Mouse (Mus musculus): ENCODE measurements around the gene Mms19. TPM values are rescaled to one million over a fixed set of nuclear protein-coding genes. Genes with fewer than 3 reads are reported as not detected.
"Not testable (repeated sequence)": the region's sequence is repeated elsewhere in the genome, so short reads cannot be mapped to it uniquely, and the experiment has no call there.

Mms19 gene
- polyA plus RNA-seq, 1 experiment from 2014 or later: 27.0 TPM

GRCm38 (mm10) chr19:41933179-41934086 lies 47.5 kb downstream of the Mms19 start, which contains the start of the genes Exosc1 and Zdhhc16:
Gene Exosc1, minus strand, starts transcription at chr19:41933423.
Gene Zdhhc16, plus strand, starts transcription at chr19:41933480.
- Histone ChIP-seq H3K4me3 (ENCODE audit: low read depth, low read length) (peak within 1 kb of the TSS; percentile 53), H3K36me3 (ENCODE audit: control insufficient read depth, insufficient read depth, low read length) (peaks cover 7% of the 10 kb centered on the region; the same call in 1 of the 2 replicates), H3K4me2 (ENCODE audit: low read length) (peak within 1 kb of the TSS; percentile 82), H3K27me3 (ENCODE audit: control insufficient read depth, insufficient read depth, low read depth, low read length) (no peaks in the 10 kb centered on the region), H3K9ac (ENCODE audit: low read depth, low read length) (peak within 1 kb of the TSS; percentile 71), H3K4me1 (ENCODE audit: control insufficient read depth, insufficient read depth, low read length) (peaks cover 20% of the 10 kb centered on the region), H3K9me3 (replicated peaks; ENCODE audit: control insufficient read depth, low read length, poor library complexity, severe bottlenecking) (no peaks in the 10 kb centered on the region), H3K27ac (ENCODE audit: low read length) (peak within 1 kb of the TSS; percentile 70)
- ATAC-seq: peak; percentile 100
- under 1% methylated on average over 47 of the region's 47 CpGs for WGBS

DNA sequence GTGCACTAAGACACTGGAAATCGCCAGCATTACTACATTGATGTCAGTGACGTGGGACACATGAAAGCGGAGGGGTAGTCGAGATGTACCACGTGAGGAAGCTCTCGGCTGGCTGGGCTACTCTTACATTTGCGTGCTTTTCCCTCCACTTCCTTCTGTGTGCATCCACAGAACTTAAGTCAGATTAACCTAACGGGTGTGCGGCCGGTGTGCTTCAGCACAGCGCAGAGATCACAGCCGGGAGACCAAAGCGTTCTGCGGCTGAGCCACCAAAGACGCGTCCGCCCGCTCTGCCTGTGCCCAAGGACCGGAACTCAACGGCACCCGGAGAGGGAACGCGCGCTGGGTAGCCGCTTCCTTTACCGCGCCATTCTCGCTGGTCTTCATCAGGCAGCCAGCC lies 48.3 kb downstream of the Mms19 start:
- WGBS: under 1% methylated on average over 28 of the region's 28 CpGs
- no peaks in the 10 kb centered on the region for H3K27me3 ChIP-seq (ENCODE audit: control insufficient read depth, insufficient read depth, low read depth, low read length)

GRCm38 (mm10) chr19:41920412-41921067 lies 60.4 kb downstream of the Mms19 start:
- Histone ChIP-seq H3K4me2 (ENCODE audit: low read length) (no peak overlapping the region), H3K27ac (ENCODE audit: low read length) (no peak overlapping the region), H3K4me1 (ENCODE audit: control insufficient read depth, insufficient read depth, low read length) (no peaks in the 10 kb centered on the region), H3K4me3 (ENCODE audit: low read depth, low read length) (no peak overlapping the region), H3K9me3 (replicated peaks; ENCODE audit: control insufficient read depth, low read length, poor library complexity, severe bottlenecking) (no peaks in the 10 kb centered on the region), H3K9ac (ENCODE audit: low read depth, low read length) (no peak overlapping the region), H3K27me3 (ENCODE audit: control insufficient read depth, insufficient read depth, low read depth, low read length) (no peaks in the 10 kb centered on the region), H3K36me3 (ENCODE audit: control insufficient read depth, insufficient read depth, low read length) (peaks cover 37% of the 10 kb centered on the region)
- WGBS: 82% methylated on average over 5 of the region's 5 CpGs
- ATAC-seq: no peak

More for the DNA sequence above, 48.3 kb downstream of the Mms19 start:
- peak; percentile 40 for ATAC-seq
- Histone ChIP-seq H3K4me3 (ENCODE audit: low read depth, low read length) (peak overlapping the region; percentile 53), H3K9me3 (replicated peaks; ENCODE audit: control insufficient read depth, low read length, poor library complexity, severe bottlenecking) (no peaks in the 10 kb centered on the region), H3K4me2 (ENCODE audit: low read length) (peak overlapping the region; percentile 82), H3K4me1 (ENCODE audit: control insufficient read depth, insufficient read depth, low read length) (peaks cover 20% of the 10 kb centered on the region), H3K9ac (ENCODE audit: low read depth, low read length) (peak overlapping the region; percentile 71), H3K27ac (ENCODE audit: low read length) (peak overlapping the region; percentile 70), H3K36me3 (ENCODE audit: control insufficient read depth, insufficient read depth, low read length) (peaks cover 6% of the 10 kb centered on the region; the same call in 1 of the 2 replicates)

DNA sequence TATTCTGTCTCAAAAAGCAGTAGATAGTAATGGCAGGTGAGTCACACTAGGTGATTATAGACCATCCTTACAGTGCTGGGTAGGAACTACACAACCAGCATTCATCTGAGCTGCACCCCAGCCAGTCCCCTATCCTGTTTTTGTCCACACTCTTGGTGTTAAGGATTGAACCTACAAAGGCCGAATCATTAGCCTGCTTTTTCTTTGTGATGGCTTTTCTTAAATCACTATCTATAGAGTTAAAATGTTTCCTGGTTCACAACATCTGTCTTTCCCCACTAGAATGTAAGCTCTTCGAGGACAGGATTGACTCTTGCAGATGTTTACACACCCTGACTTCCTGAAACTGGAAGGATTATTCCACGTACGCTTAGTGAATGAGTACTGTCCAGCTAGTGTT lies 61.5 kb downstream of the Mms19 start:
- peaks cover 31% of the 10 kb centered on the region for H3K36me3 ChIP-seq (ENCODE audit: control insufficient read depth, insufficient read depth, low read length)

GRCm38 (mm10) chr19:41916853-41917252 lies 64.1 kb downstream of the Mms19 start:
- H3K36me3 ChIP-seq (ENCODE audit: control insufficient read depth, insufficient read depth, low read length): peaks cover 25% of the 10 kb centered on the region
- no peak for ATAC-seq
- no peak overlapping the region for H3K4me3 ChIP-seq (ENCODE audit: low read depth, low read length)
- no peaks in the 10 kb centered on the region for H3K27me3 ChIP-seq (ENCODE audit: control insufficient read depth, insufficient read depth, low read depth, low read length)
- WGBS: 94% methylated on average over 4 of the region's 4 CpGs
- H3K9ac ChIP-seq (ENCODE audit: low read depth, low read length): no peak overlapping the region
- no peak overlapping the region for H3K27ac ChIP-seq (ENCODE audit: low read length)
- H3K4me2 ChIP-seq (ENCODE audit: low read length): no peak overlapping the region
- H3K4me1 ChIP-seq (ENCODE audit: control insufficient read depth, insufficient read depth, low read length): peaks cover 25% of the 10 kb centered on the region
- H3K9me3 ChIP-seq (replicated peaks; ENCODE audit: control insufficient read depth, low read length, poor library complexity, severe bottlenecking): no peaks in the 10 kb centered on the region

More for the DNA sequence above, 61.5 kb downstream of the Mms19 start:
- Histone ChIP-seq H3K9ac (ENCODE audit: low read depth, low read length) (no peak overlapping the region), H3K27me3 (ENCODE audit: control insufficient read depth, insufficient read depth, low read depth, low read length) (no peaks in the 10 kb centered on the region), H3K4me1 (ENCODE audit: control insufficient read depth, insufficient read depth, low read length) (peaks cover 5% of the 10 kb centered on the region), H3K4me2 (ENCODE audit: low read length) (no peak overlapping the region), H3K27ac (ENCODE audit: low read length) (no peak overlapping the region), H3K4me3 (ENCODE audit: low read depth, low read length) (no peak overlapping the region), H3K9me3 (replicated peaks; ENCODE audit: control insufficient read depth, low read length, poor library complexity, severe bottlenecking) (no peaks in the 10 kb centered on the region)
- ATAC-seq: no peak
- WGBS: 79% methylated on average over 4 of the region's 4 CpGs

- H3K27me3 ChIP-seq (ENCODE audit: control insufficient read depth, insufficient read depth, low read depth, low read length): no peaks in the 10 kb centered on the region
- no peak overlapping the region for H3K9ac ChIP-seq (ENCODE audit: low read depth, low read length)
- no peak overlapping the region for H3K4me2 ChIP-seq (ENCODE audit: low read length)
- H3K4me1 ChIP-seq (ENCODE audit: control insufficient read depth, insufficient read depth, low read length): peaks cover 25% of the 10 kb centered on the region
- WGBS: 94% methylated on average over 3 of the region's 3 CpGs
- no peak overlapping the region for H3K4me3 ChIP-seq (ENCODE audit: low read depth, low read length)
- H3K36me3 ChIP-seq (ENCODE audit: control insufficient read depth, insufficient read depth, low read length): peaks cover 24% of the 10 kb centered on the region
- no peak for ATAC-seq
- no peaks in the 10 kb centered on the region for H3K9me3 ChIP-seq (replicated peaks; ENCODE audit: control insufficient read depth, low read length, poor library complexity, severe bottlenecking)
- H3K27ac ChIP-seq (ENCODE audit: low read length): no peak overlapping the region
Observed at GRCm38 (mm10) chr19:41915294-41915693, 65.7 kb downstream of the Mms19 start.

GRCm38 (mm10) chr19:41914592-41914882 lies 66.4 kb downstream of the Mms19 start:
- not testable (repeated sequence) for H3K27ac ChIP-seq (ENCODE audit: low read length); ATAC-seq; H3K9ac ChIP-seq (ENCODE audit: low read depth, low read length); H3K9me3 ChIP-seq (replicated peaks; ENCODE audit: control insufficient read depth, low read length, poor library complexity, severe bottlenecking); H3K4me3 ChIP-seq (ENCODE audit: low read depth, low read length); H3K27me3 ChIP-seq (ENCODE audit: control insufficient read depth, insufficient read depth, low read depth, low read length)
- Histone ChIP-seq H3K4me2 (ENCODE audit: low read length) (peak overlapping the region; percentile 83; the same call in 1 of the 2 replicates), H3K4me1 (ENCODE audit: control insufficient read depth, insufficient read depth, low read length) (peaks cover 25% of the 10 kb centered on the region), H3K36me3 (ENCODE audit: control insufficient read depth, insufficient read depth, low read length) (peaks cover 22% of the 10 kb centered on the region)

GRCm38 (mm10) chr19:41913774-41914591 lies 67.0 kb downstream of the Mms19 start:
- ATAC-seq: no peak
- H3K9ac ChIP-seq (ENCODE audit: low read depth, low read length): peak overlapping the region; percentile 94
- peak overlapping the region; percentile 94 for H3K4me3 ChIP-seq (ENCODE audit: low read depth, low read length)
- no peaks in the 10 kb centered on the region for H3K27me3 ChIP-seq (ENCODE audit: control insufficient read depth, insufficient read depth, low read depth, low read length)
- no peaks in the 10 kb centered on the region for H3K9me3 ChIP-seq (replicated peaks; ENCODE audit: control insufficient read depth, low read length, poor library complexity, severe bottlenecking)
- peak overlapping the region; percentile 83 for H3K4me2 ChIP-seq (ENCODE audit: low read length)
- WGBS: 35% methylated on average over 6 of the region's 6 CpGs
- peaks cover 16% of the 10 kb centered on the region for H3K36me3 ChIP-seq (ENCODE audit: control insufficient read depth, insufficient read depth, low read length)
- no peak overlapping the region for H3K27ac ChIP-seq (ENCODE audit: low read length)
- peaks cover 25% of the 10 kb centered on the region for H3K4me1 ChIP-seq (ENCODE audit: control insufficient read depth, insufficient read depth, low read length)

Data from midbrain, embryonic 16.5 days (tissue).